ENCODE assay signal across 12 mouse cellular contexts in the genomic region with DNA sequence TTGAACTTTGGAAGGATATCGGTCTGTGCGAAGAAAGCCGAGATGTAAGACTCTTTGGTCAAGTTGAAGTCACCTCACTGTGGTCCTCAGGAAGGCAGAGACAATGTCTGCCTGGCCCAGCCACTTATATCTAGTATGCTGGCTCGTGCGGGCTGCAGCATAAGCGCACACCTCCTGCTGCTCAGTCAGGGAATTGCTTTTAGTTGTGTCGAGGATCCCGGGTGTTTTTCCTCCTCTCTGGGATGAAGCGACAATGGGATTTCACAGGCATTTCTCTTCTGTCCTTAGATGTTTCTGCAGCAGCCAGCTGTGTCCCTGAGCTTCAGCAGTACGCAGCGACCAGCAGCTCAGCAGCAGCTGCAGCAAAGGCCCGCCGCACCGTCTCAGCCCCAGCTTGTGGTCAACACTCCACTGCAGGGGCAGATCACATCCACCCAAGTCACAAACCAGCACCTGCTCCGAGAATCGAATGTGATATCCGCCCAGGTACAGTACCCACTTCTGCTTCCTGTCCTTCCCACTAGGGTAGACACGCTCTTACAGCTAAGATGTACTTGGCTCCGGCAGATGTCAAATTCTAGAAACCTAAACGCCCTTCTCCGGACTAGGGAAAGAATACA. TPM values are rescaled to one million over a fixed set of nuclear protein-coding genes. Genes with fewer than 3 reads are reported as not detected.
DNase-seq lines count a peak whose midpoint lies in the region; ATAC-seq lines count a peak whose summit lies in the region.
"Had no signal": no experiment of that assay in that cellular context is flagged by ENCODE, and none has a peak within 500 bp of the region (broad histone marks: within the 10 kb centered on the region; RNA-seq: fewer than 3 reads in every experiment).

No protein-coding gene starts in this region.

- no peak overlapping the region for H3K27ac ChIP-seq in midbrain, embryonic 15.5 days
- H3K27ac ChIP-seq: limb, embryonic 15.5 days had no signal

- no peak for ATAC-seq in CD4-positive, CD25-positive, alpha-beta regulatory T cell, adult 4 months
- ATAC-seq in midbrain, embryonic 15.5 days (replicated peaks) = 0 out of 2 replicates have a peak, but pooled peaks have one; percentile 30

- 56% methylated on average over 21 of the region's 21 CpGs for WGBS in midbrain, embryonic 15.5 days

- H3K27me3 ChIP-seq in midbrain, embryonic 15.5 days (replicated peaks) = no peaks in the 10 kb centered on the region
- H3K27me3 ChIP-seq: limb, embryonic 15.5 days had no signal

- no peaks in the 10 kb centered on the region for H3K36me3 ChIP-seq in midbrain, embryonic 15.5 days (replicated peaks)
- H3K36me3 ChIP-seq: limb, embryonic 15.5 days had no signal

- DNase-seq in CD4-positive, CD25-positive, alpha-beta regulatory T cell, adult 2 months (ENCODE audit: low read depth, low spot score) = peak; percentile 9
- DNase-seq in kidney, postnatal 4 days = peak; percentile 34 to 51
- no peak for DNase-seq in kidney, postnatal 36 days
- DNase-seq in ES-CJ7 (ENCODE audit: low read depth, low spot score) = peak; percentile 72
- no peak for DNase-seq in natural killer cell, adult 2 months (ENCODE audit: low spot score in 2 of 2)
- DNase-seq in cerebellum, adult 18-20 months = no peak
- DNase-seq: cerebellum, adult 11 months; kidney, postnatal 14 days; right cerebral cortex, postnatal 25 days had no signal

- H3K9ac ChIP-seq in midbrain, embryonic 15.5 days = no peak overlapping the region
- H3K9ac ChIP-seq: limb, embryonic 15.5 days had no signal

- no peaks in the 10 kb centered on the region for H3K9me3 ChIP-seq in midbrain, embryonic 15.5 days
- H3K9me3 ChIP-seq: limb, embryonic 15.5 days had no signal

- H3K4me3 ChIP-seq in midbrain, embryonic 15.5 days = no peak overlapping the region
- H3K4me3 ChIP-seq: limb, embryonic 15.5 days had no signal

- no peak overlapping the region for H3K4me2 ChIP-seq in midbrain, embryonic 15.5 days
- H3K4me2 ChIP-seq: limb, embryonic 15.5 days had no signal

- 0 out of 2 replicates have a peak, but pooled peaks cover 2% of the 10 kb centered on the region for H3K4me1 ChIP-seq in midbrain, embryonic 15.5 days
- H3K4me1 ChIP-seq: limb, embryonic 15.5 days had no signal

RNA-seq across cellular contexts. Expression of a gene that starts 22.6 kb away (rescaled TPM):
- polyA plus RNA-seq in CD4-positive, CD25-positive, alpha-beta regulatory T cell, adult 4 months (2017; shearing (Covaris generic)) = 100 to 1,000 TPM; 322 to 513 TPM
- polyA plus RNA-seq in midbrain, embryonic 15.5 days (2015; fragmentation: Nextera tagmentation; extraction: Ambion mirVana) = 250 and 292 TPM in 2 replicates

Comparison
In these comparisons a context has a peak if more than half of its experiments do, and no peak if none do; other contexts are left out.
1. DNase-seq: peak in CD4-positive, CD25-positive, alpha-beta regulatory T cell, adult 2 months (single experiment), kidney, postnatal 4 days (2 of 2) and ES-CJ7 (single experiment); none in kidney, postnatal 36 days (0 of 2), natural killer cell, adult 2 months (0 of 2) and cerebellum, adult 18-20 months (0 of 2).